Mouse (Mus musculus) small intestine, adult 2 months (tissue): ENCODE data around the gene Kif16b.

Source experiments
- CTCF ChIP-seq: fragments of 200-500 bp; IDR thresholded peaks from 2 replicates; pipeline ENCODE4 v1.5.1; 2012; ENCODE audit warnings: low read depth, mild to moderate bottlenecking, control low read depth, inconsistent platforms, low read length, moderate library complexity, mixed read lengths; ENCODE audit not compliant: insufficient replicate concordance, insufficient read length; ENCODE audit errors: extremely low read depth
- POLR2A ChIP-seq: fragments of 200-500 bp; IDR thresholded peaks from 2 replicates; pipeline ENCODE4 v1.6.1; 2012; ENCODE audit warnings: low read depth, mild to moderate bottlenecking, control low read depth, inconsistent platforms, low read length, moderate library complexity

- TF ChIP-seq POLR2A: no peak
- TF ChIP-seq CTCF: no peak
Measured at GRCm38 (mm10) chr2:142724215-142725001, 176.9 kb downstream of the Kif16b start.
